Mouse (Mus musculus) B cell, adult 67 days (primary cell): ENCODE measurements around the gene Soga3. TPM values are rescaled to one million over a fixed set of nuclear protein-coding genes. Genes with fewer than 3 reads are reported as not detected.

ENCODE experiments used
- total RNA-seq, 2 experiments: library from RNA; stranded (reverse); gene quantifications; 4 replicates each; pipeline ENCODE4 v1.2.4; 2023

The Soga3 gene
- total RNA-seq, result not detected

DNA sequence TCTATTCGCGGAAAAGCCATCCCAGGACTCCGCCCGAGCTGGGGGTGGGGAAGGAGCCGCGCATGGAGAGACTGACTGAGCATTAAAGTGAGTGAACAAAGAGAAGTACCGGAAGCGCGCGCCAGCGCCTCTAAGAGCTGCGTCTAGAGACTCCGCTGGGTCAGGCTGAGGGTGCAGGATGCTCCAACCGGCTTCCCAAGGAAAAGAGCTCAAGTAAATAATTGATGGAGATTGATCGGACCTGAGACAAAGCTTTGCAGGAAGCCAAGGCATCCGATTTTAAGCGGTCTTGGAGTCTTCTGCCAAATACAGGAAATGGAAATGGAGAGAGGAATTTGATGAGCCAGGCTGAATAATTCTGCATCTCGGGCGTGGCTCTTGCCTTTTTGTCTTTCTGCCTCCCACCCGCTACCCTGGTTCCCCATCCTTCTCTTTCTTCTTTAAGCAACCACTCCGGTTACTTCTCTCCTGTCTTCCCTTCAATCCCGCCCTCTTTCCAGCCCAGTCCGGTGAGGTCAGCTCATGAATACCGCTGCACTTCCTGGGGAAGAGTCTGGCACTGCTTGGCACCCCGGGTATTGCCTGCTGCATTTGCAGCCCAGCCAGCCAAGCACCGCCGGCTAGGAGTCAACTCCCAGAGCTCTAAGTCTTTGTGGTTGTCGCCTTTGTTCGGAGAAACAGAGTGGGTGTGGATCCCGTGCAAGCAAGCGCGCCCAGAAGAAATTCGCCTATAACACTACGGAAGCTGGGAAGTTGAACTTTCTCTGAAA is at the start of gene Soga3:
Gene Soga3 (plus strand): TSS at position 274 of the 770 bp plus-strand sequence.

GRCm38 (mm10) chr10:29198642-29199041 is 55.0 kb downstream of the Soga3 start, which contains the start of gene Gm49353:
Gm49353 (plus strand) TSS chr10:29198954.

DNA sequence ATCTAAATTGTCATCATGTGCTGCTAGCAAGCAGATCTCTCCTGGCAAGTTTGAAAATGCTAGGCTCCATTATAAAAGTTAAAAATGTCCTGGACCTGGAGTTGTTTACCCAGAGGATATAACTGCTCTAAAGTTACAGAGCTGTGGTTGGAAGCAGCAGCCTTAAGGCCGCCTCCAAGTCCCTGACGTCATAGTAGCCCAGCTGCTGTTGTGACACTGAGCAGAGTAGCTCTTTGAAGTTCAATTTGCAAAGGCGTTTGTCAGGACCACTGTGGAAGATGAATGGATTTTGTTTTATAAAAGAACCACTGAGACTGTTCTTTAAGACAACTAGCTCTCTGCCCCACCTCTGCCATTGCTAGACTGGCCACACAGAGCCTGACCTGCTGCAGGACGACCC is 67.8 kb downstream of the Soga3 start, which contains the start of gene 9330159F19Rik:
Gene 9330159F19Rik (plus strand): TSS at position 154 of the 400 bp plus-strand sequence.

Other genes starting within 250 kb of the Soga3 start
- not detected for gene 2310057J18Rik, start 157.5 kb upstream of the Soga3 start, total RNA-seq
- gene Gm49353, start 55.1 kb downstream of the Soga3 start, total RNA-seq, result not detected
- gene 9330159F19Rik, start 67.8 kb downstream of the Soga3 start, total RNA-seq, result not detected
- 10 to 100 TPM; 11.7 to 13.1 TPM for gene Echdc1, start 169.3 kb downstream of the Soga3 start, total RNA-seq
- 10 to 100 TPM; 77.9 to 79.7 TPM for gene Rnf146, start 218.6 kb downstream of the Soga3 start, total RNA-seq